14 mouse cellular contexts compared by ENCODE assay signal in the genomic region with DNA sequence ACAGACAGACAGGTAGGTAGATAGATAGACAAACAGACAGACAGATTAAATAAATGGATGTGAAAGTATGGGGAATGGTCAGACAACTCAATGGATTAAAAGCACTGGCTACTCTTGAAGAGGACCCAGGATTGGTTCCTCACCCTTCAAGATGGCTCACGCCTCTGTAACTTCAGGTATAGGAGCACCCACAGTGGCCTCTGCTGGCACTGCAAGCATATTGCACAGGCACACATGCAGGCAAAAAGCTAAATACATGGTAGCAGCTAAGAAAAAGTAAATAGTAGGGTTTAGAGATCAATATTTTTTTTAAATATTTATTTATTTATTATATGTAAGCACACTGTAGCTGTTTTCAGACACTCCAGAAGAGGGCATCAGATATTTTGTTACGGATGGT. TPM values are rescaled to one million over a fixed set of nuclear protein-coding genes. Genes with fewer than 3 reads are reported as not detected.
DNase-seq lines count a peak whose midpoint lies in the region; TF ChIP-seq lines count a peak whose summit lies in the region.
"Had no signal": no experiment of that assay in that cellular context is flagged by ENCODE, and none has a peak within 500 bp of the region (broad histone marks: within the 10 kb centered on the region; RNA-seq: fewer than 3 reads in every experiment).

No protein-coding gene starts in this region.

- TF ChIP-seq CTCF in layer of hippocampus, adult 2 months (conservative IDR thresholded peaks at IDR 0.05), result peak; percentile 65

- H3K4me3 ChIP-seq in layer of hippocampus, adult 2 months, result no peak overlapping the region
- H3K4me3 ChIP-seq: forebrain, embryonic 12.5 days; intestine, embryonic 15.5 days; limb, embryonic 10.5 days had no signal

- intact Hi-C loops in heart, postnatal 10 days (cut with DNase I), result no loop called here

- no peak for DNase-seq in layer of hippocampus, adult 2 months (ENCODE audit: low spot score in 2 of 2)
- DNase-seq in layer of hippocampus, postnatal 10 days (ENCODE audit: low spot score in 2 of 2), result no peak
- peak; percentile 55 for DNase-seq in 416B (ENCODE audit: low read depth)
- DNase-seq in CD4-positive, CD25-positive, alpha-beta regulatory T cell, adult 2 months (ENCODE audit: low read depth, low spot score), result peak; percentile 63
- DNase-seq in brain, adult 2 months (ENCODE audit: low read depth, low spot score), result peak; percentile 43
- DNase-seq in cerebellum, postnatal 4 days (ENCODE audit: low spot score in 2 of 2), result no peak
- no peak for DNase-seq in cerebellum, postnatal 14 days
- DNase-seq in heart, postnatal 10 days, result no peak
- DNase-seq: gastrocnemius, postnatal 36 days; heart, postnatal 14 days; lung, postnatal 4 days had no signal

- H3K27ac ChIP-seq in layer of hippocampus, adult 2 months, result no peak overlapping the region
- H3K27ac ChIP-seq: forebrain, embryonic 12.5 days; intestine, embryonic 15.5 days; limb, embryonic 10.5 days had no signal

RNA-seq across cellular contexts. Expression of a gene that starts 23.0 kb away (rescaled TPM):
- 10 to 100 TPM; 69.3 to 76.2 TPM for total RNA-seq in layer of hippocampus, adult 2 months (2021)
- total RNA-seq in layer of hippocampus, postnatal 10 days (2021), result 10 to 100 TPM; 66.8 to 68.4 TPM
- total RNA-seq in heart, postnatal 10 days (2021), result 10 to 100 TPM; 35.5 to 40.9 TPM

Comparison
In these comparisons a context has a peak if more than half of its experiments do, and no peak if none do; other contexts are left out.
1. DNase-seq: peak in 416B (single experiment), CD4-positive, CD25-positive, alpha-beta regulatory T cell, adult 2 months (single experiment) and brain, adult 2 months (single experiment); none in layer of hippocampus, adult 2 months (0 of 2), layer of hippocampus, postnatal 10 days (0 of 2), cerebellum, postnatal 4 days (0 of 2), cerebellum, postnatal 14 days (0 of 2) and heart, postnatal 10 days (0 of 2).